Comparison of ENCODE assay signal across 23 mouse cellular contexts in genomic region chr11:44708290-44708685, GRCm38 (mm10).
DNase-seq lines count a peak whose midpoint lies in the region; ATAC-seq and TF ChIP-seq lines count a peak whose summit lies in the region.
"Had no signal": no experiment of that assay in that cellular context is flagged by ENCODE, and none has a peak within 500 bp of the region (broad histone marks: within the 10 kb centered on the region; RNA-seq: fewer than 3 reads in every experiment).

No protein-coding gene starts in this region.

- H3K9ac ChIP-seq in heart, embryonic 15.5 days: no peak overlapping the region
- no peak overlapping the region for H3K9ac ChIP-seq in midbrain, embryonic 15.5 days
- no peak overlapping the region for H3K9ac ChIP-seq in embryonic facial prominence, embryonic 13.5 days
- H3K9ac ChIP-seq: limb, embryonic 15.5 days; liver, embryonic 14.5 days; lung, embryonic 15.5 days; stomach, embryonic 15.5 days had no signal

- intact Hi-C loops in left cerebral cortex, postnatal 4 days (cut with DNase I): no loop called here

- TF ChIP-seq CTCF in lung, adult 2 months (IDR thresholded peaks at IDR 0.05; ENCODE audit: insufficient read depth, low read length): no peak

- H3K36me3 ChIP-seq in heart, embryonic 15.5 days: no peaks in the 10 kb centered on the region
- no peaks in the 10 kb centered on the region for H3K36me3 ChIP-seq in midbrain, embryonic 10.5 days
- no peaks in the 10 kb centered on the region for H3K36me3 ChIP-seq in midbrain, embryonic 15.5 days (replicated peaks)
- H3K36me3 ChIP-seq in embryonic facial prominence, embryonic 13.5 days: no peaks in the 10 kb centered on the region
- H3K36me3 ChIP-seq: heart, embryonic 13.5 days; limb, embryonic 15.5 days; lung, embryonic 15.5 days; stomach, embryonic 15.5 days had no signal

- no peak for ATAC-seq in heart, embryonic 15.5 days (replicated peaks; ENCODE audit: insufficient number of reproducible peaks, insufficient read depth, low FRiP score, low read depth)
- no peak for ATAC-seq in midbrain, embryonic 15.5 days (replicated peaks)
- ATAC-seq in embryonic facial prominence, embryonic 13.5 days (ENCODE audit: insufficient number of reproducible peaks, insufficient read depth, low FRiP score, low TSS enrichment, low read depth): no peak
- ATAC-seq: forebrain, embryonic 16.5 days; intestine, embryonic 16.5 days; midbrain, embryonic 16.5 days had no signal

- no peak overlapping the region for H3K4me3 ChIP-seq in heart, embryonic 15.5 days
- H3K4me3 ChIP-seq in midbrain, embryonic 10.5 days: no peak overlapping the region
- H3K4me3 ChIP-seq in midbrain, embryonic 15.5 days: no peak overlapping the region
- H3K4me3 ChIP-seq in embryonic facial prominence, embryonic 13.5 days: no peak overlapping the region
- H3K4me3 ChIP-seq in lung, adult 2 months (replicated peaks; ENCODE audit: extremely low read depth, low read depth, low read length): no peak overlapping the region
- H3K4me3 ChIP-seq: limb, embryonic 15.5 days; lung, embryonic 15.5 days; megakaryocyte, embryonic 14.5 days; stomach, embryonic 15.5 days had no signal

- no peaks in the 10 kb centered on the region for H3K9me3 ChIP-seq in heart, embryonic 15.5 days (replicated peaks)
- H3K9me3 ChIP-seq in midbrain, embryonic 10.5 days (replicated peaks): no peaks in the 10 kb centered on the region
- no peaks in the 10 kb centered on the region for H3K9me3 ChIP-seq in midbrain, embryonic 15.5 days
- no peaks in the 10 kb centered on the region for H3K9me3 ChIP-seq in embryonic facial prominence, embryonic 13.5 days
- H3K9me3 ChIP-seq: heart, embryonic 13.5 days; limb, embryonic 15.5 days; lung, embryonic 15.5 days; megakaryocyte, embryonic 14.5 days; stomach, embryonic 15.5 days had no signal

- TF ChIP-seq POLR2A in lung, adult 2 months (IDR thresholded peaks at IDR 0.05; ENCODE audit: borderline replicate concordance, extremely low read depth, low read depth, low read length): no peak

- WGBS in heart, embryonic 15.5 days: 75% methylated on average over 6 of the region's 6 CpGs
- 74% methylated on average over 6 of the region's 6 CpGs for WGBS in midbrain, embryonic 10.5 days
- WGBS in midbrain, embryonic 15.5 days: 84% methylated on average over 6 of the region's 6 CpGs
- WGBS in embryonic facial prominence, embryonic 13.5 days: 69% methylated on average over 6 of the region's 6 CpGs
- WGBS in lung, adult 2 months: 62% methylated on average over 6 of the region's 6 CpGs

- H3K4me1 ChIP-seq in heart, embryonic 15.5 days (replicated peaks): peaks cover 12% of the 10 kb centered on the region
- H3K4me1 ChIP-seq in midbrain, embryonic 10.5 days: peaks cover 25% of the 10 kb centered on the region
- peaks cover 8% of the 10 kb centered on the region for H3K4me1 ChIP-seq in midbrain, embryonic 15.5 days
- H3K4me1 ChIP-seq in embryonic facial prominence, embryonic 13.5 days: peaks cover 10% of the 10 kb centered on the region
- peaks cover 3% of the 10 kb centered on the region for H3K4me1 ChIP-seq in lung, adult 2 months (ENCODE audit: control insufficient read depth, insufficient read depth, low read length)
- H3K4me1 ChIP-seq: megakaryocyte, embryonic 14.5 days had no signal

- no peaks in the 10 kb centered on the region for H3K27me3 ChIP-seq in heart, embryonic 15.5 days
- no peaks in the 10 kb centered on the region for H3K27me3 ChIP-seq in midbrain, embryonic 10.5 days (ENCODE audit: low read depth, poor library complexity, severe bottlenecking)
- H3K27me3 ChIP-seq in midbrain, embryonic 15.5 days (replicated peaks): no peaks in the 10 kb centered on the region
- H3K27me3 ChIP-seq in embryonic facial prominence, embryonic 13.5 days: no peaks in the 10 kb centered on the region
- H3K27me3 ChIP-seq: heart, embryonic 13.5 days; limb, embryonic 15.5 days; lung, embryonic 15.5 days; megakaryocyte, embryonic 14.5 days; stomach, embryonic 15.5 days had no signal

- no peak overlapping the region for H3K4me2 ChIP-seq in heart, embryonic 15.5 days
- H3K4me2 ChIP-seq in midbrain, embryonic 15.5 days: no peak overlapping the region
- no peak overlapping the region for H3K4me2 ChIP-seq in embryonic facial prominence, embryonic 13.5 days
- H3K4me2 ChIP-seq: limb, embryonic 15.5 days had no signal

- DNase-seq in heart, postnatal 4 days: no peak
- DNase-seq in midbrain, embryonic 10.5 days (ENCODE audit: low spot score): no peak
- no peak for DNase-seq in left cerebral cortex, postnatal 4 days
- DNase-seq in lung, adult 2 months: no peak
- DNase-seq: adrenal gland, postnatal 14 days; cerebellum, adult 8-10 months; cerebellum, postnatal 36 days; gastrocnemius, postnatal 25 days; kidney, postnatal 25 days; layer of hippocampus, postnatal 36 days; lung, postnatal 36 days had no signal

- H3K27ac ChIP-seq in heart, embryonic 15.5 days: 0 out of 2 replicates have a peak overlapping the region, but pooled peaks have one; percentile 66
- H3K27ac ChIP-seq in midbrain, embryonic 10.5 days (replicated peaks): peak overlapping the region; percentile 81
- H3K27ac ChIP-seq in midbrain, embryonic 15.5 days: no peak overlapping the region
- H3K27ac ChIP-seq in embryonic facial prominence, embryonic 13.5 days: 0 out of 2 replicates have a peak overlapping the region, but pooled peaks have one; percentile 48
- H3K27ac ChIP-seq: liver, embryonic 14.5 days; lung, embryonic 15.5 days had no signal
